Mouse (Mus musculus) ES-E14 (cell line): ENCODE measurements at regions not wholly inside any gene's neighbourhood (a gene's known extent, or its start where the extent isn't known, plus 50 kb on each side); places are given as distances from the start of the nearest gene placed in this dataset.

Source experiments
- DNase-seq: peaks from one replicate; pipeline ENCODE4 v3.0.0-alpha.2; 2013; ENCODE audit warnings: low read depth, low spot score
- H3K27ac ChIP-seq: 2 replicates; pipeline ENCODE4 v1.5.1; 2012; ENCODE audit warnings: low read depth, mild to moderate bottlenecking, low read length, moderate library complexity, mixed read lengths; ENCODE audit not compliant: poor library complexity, insufficient read depth, severe bottlenecking
- H3K36me3 ChIP-seq: 2 replicates; pipeline ENCODE4 v1.6.1; 2012; ENCODE audit warnings: mild to moderate bottlenecking, low read length, moderate library complexity, mixed read lengths; ENCODE audit not compliant: control insufficient read depth, poor library complexity, insufficient read depth, severe bottlenecking
- H3K4me1 ChIP-seq, 2 experiments: fragments of 150-350 bp in 1 of 2; sonication (generic) in 1 of 2; 2 replicates each; pipeline ENCODE4 v1.6.1; 2012; ENCODE audit warnings: low read length in 2 of 2, mild to moderate bottlenecking in 1 of 2, mixed read lengths in 1 of 2; ENCODE audit not compliant: control insufficient read depth in 2 of 2, insufficient read depth in 2 of 2, poor library complexity in 1 of 2
- H3K4me3 ChIP-seq, 2 experiments: fragments of 150-350 bp in 1 of 2; sonication (generic) in 1 of 2; 2 replicates each; pipeline ENCODE4 v1.5.1; 2012; ENCODE audit warnings: low read length in 2 of 2, low read depth in 1 of 2, mild to moderate bottlenecking in 1 of 2, mixed read lengths in 1 of 2; ENCODE audit not compliant: insufficient read depth in 1 of 2, poor library complexity in 1 of 2, severe bottlenecking in 1 of 2
- H3K9ac ChIP-seq: 2 replicates; pipeline ENCODE4 v1.6.1; 2012; ENCODE audit warnings: low read depth, mild to moderate bottlenecking, low read length, mixed read lengths; ENCODE audit not compliant: poor library complexity, insufficient read depth, severe bottlenecking
- H3K9me3 ChIP-seq: fragments of 150-350 bp; sonication (generic); 2 replicates; pipeline ENCODE4 v1.6.1; 2012; ENCODE audit warnings: low read depth, mild to moderate bottlenecking, low read length; ENCODE audit not compliant: control insufficient read depth, insufficient read depth
- ZC3H11A ChIP-seq: IDR thresholded peaks from 2 replicates; pipeline ENCODE4 v1.6.1; 2012; ENCODE audit warnings: low read depth, mild to moderate bottlenecking, inconsistent platforms, low read length, borderline replicate concordance
- in situ Hi-C, 2 experiments: fragments of 600-800 bp; cut with MboI; formaldehyde crosslinking; loops; one replicate each; pipeline ENCODE4 v1.15.1; 2025; ENCODE audit warnings: low sequenced_read_pairs in 2 of 2, inconsistent platforms in 1 of 2; ENCODE audit not compliant: unreplicated experiment in 2 of 2

GRCm38 (mm10) chr1:5326311-5326710 lies 518.6 kb downstream of the Gm37988 start:
- no peak overlapping the region for H3K9ac ChIP-seq
- H3K27ac ChIP-seq: no peak overlapping the region
- in situ Hi-C loops: no loop called here

More at GRCm38 (mm10) chr1:5326311-5326710, 518.6 kb downstream of the Gm37988 start:
- DNase-seq: no peak
- H3K9me3 ChIP-seq: no peaks in the 10 kb centered on the region
- H3K36me3 ChIP-seq: no peaks in the 10 kb centered on the region
- H3K4me1 ChIP-seq: no peaks in the 10 kb centered on the region
- TF ChIP-seq ZC3H11A: no peak
- H3K4me3 ChIP-seq: no peak overlapping the region
